Mouse (Mus musculus) thymus, postnatal 14 days (tissue): ENCODE results near the gene Igfl3.

Source experiments
- DNase-seq: peaks from one replicate; pipeline ENCODE4 v3.0.0; 2021

Gene Igfl3

DNA sequence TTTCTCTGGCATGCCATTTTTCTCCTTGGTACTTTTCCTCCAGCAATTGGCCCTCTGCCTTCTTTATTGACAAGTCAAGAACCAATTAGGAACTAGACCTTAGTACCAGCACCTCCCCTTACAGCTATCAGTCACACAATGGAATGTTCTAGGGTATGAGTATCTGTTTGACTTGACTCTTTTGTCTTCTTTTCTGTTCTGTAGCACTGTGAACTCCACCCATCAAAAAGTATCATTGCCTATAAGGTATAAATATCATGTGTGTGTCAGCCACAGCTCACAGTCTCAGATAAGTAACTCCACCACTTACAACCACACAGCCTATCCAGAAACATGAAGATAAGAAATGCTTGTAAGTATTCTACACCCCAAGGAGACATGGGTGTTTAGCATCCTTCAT is at the start of gene Igfl3:
Gene Igfl3, plus strand, starts transcription at position 301 of the 400 bp plus-strand sequence.
- no peak for DNase-seq

DNA sequence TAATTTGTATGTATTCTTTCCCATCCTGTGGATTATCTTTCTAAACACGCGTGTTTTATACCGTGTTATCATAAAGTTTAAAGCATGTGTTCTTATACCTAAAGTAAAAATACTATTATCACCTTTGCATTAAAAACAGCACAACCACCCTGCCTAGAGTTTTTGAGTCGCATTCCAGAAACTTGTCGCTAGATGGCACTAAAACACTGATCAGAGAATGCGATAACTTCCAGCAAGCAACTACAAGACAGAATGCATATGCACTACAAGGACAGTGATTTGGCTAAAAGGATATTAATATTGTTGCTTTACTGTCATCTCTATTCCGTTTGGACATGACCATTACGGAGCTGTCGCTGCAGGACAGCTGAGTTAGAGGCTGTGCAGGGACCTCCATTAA is 34.6 kb downstream of the Igfl3 start:
- no peak for DNase-seq

DNA sequence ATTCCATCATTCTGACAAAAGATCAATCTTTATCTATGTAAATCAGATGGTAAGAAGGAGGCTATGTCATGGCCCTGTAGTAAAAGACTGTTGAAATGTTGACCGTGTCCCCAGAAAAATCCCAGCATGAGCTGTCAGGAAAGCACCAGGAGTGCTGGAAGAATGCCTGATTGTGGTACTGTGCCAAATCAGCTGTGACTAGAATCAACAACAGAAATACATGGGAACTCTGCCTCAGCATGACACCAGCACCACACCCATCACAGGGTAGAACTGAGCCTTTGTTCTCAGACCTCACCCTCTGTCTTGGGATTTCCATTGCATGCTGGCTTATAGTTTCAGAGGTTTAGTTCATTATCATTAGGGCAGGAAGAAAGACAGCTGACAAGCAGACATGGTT is 38.4 kb downstream of the Igfl3 start:
- DNase-seq, result no peak
